Mouse (Mus musculus): ENCODE results near the gene Gm3015. TPM values are rescaled to one million over a fixed set of nuclear protein-coding genes. Genes with fewer than 3 reads are reported as not detected.
"Not testable (repeated sequence)": the region's sequence is repeated elsewhere in the genome, so short reads cannot be mapped to it uniquely, and the experiment has no call there.

Gm3015 gene
- not detected in 2 replicates for polyA plus RNA-seq (2012)

GRCm38 (mm10) chr14:42768721-42769120 is at the start of gene Gm3015:
TSS of gene Gm3015 (minus strand) at chr14:42768821.
- TF ChIP-seq GATA1 (IDR thresholded peaks at IDR 0.05; ENCODE audit: low read length) = not testable (repeated sequence)

DNA sequence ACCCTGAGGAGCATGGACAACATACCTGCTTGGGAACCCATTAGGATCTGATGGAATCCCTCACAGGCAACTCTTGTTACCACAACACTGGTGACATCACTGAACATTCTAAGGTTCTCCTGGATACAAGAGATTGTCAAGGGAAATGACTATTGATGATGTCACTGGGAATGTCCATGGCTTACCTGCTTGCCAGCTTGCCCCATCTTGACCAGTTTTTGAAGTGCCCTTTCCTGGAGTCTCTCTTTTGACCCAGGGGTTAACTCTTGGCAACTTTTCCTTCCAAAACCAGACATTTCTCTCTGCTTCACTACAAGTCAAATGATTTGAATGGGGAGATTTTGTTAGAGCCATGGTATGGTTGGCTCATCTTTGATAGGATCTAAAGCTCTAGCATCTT is 29.3 kb upstream of the Gm3015 start, which contains the start of gene Gm10377:
Gene Gm10377 (minus strand): TSS at position 101 of the 400 bp plus-strand sequence.
- not testable (repeated sequence) for TF ChIP-seq GATA1 (IDR thresholded peaks at IDR 0.05; ENCODE audit: low read length)

Other genes starting within 250 kb of the Gm3015 start
- not detected in 2 replicates for gene Gm8024, start 244.5 kb downstream of the Gm3015 start, polyA plus RNA-seq (2012)
- gene Gm17124, start 168.9 kb downstream of the Gm3015 start, polyA plus RNA-seq (2012) = not detected in 2 replicates
- gene Gm3633, start 126.9 kb downstream of the Gm3015 start, polyA plus RNA-seq (2012) = not detected in 2 replicates
- gene Gm10378, start 112.9 kb downstream of the Gm3015 start, polyA plus RNA-seq (2012) = not detected in 2 replicates
- gene Gm10377, start 29.2 kb upstream of the Gm3015 start, polyA plus RNA-seq (2012) = not detected in 2 replicates
- not detected in 2 replicates for gene Gm21977, start 84.7 kb upstream of the Gm3015 start, polyA plus RNA-seq (2012)
- gene Gm8082, start 224.8 kb upstream of the Gm3015 start, polyA plus RNA-seq (2012) = not detected in 2 replicates
- not detected in 2 replicates for gene Gm10376, start 246.8 kb upstream of the Gm3015 start, polyA plus RNA-seq (2012)